Mouse (Mus musculus) CD8-positive naive resting alpha-beta T cell, adult 57 days (primary cell): Measurements from ENCODE around the gene Vmn1r42. TPM values are rescaled to one million over a fixed set of nuclear protein-coding genes. Genes with fewer than 3 reads are reported as not detected.

Experiments
- total RNA-seq: library from RNA; stranded (reverse); gene quantifications from one replicate; pipeline ENCODE4 v1.2.4, GENCODE M21; 2023

Vmn1r42 gene
- total RNA-seq = not detected

GRCm38 (mm10) chr6:89876313-89876712 lies at the start of gene Vmn1r42, which contains the start of gene Vmn1r43:
Gene Vmn1r42 (minus strand): TSS chr6:89876413.
Gene Vmn1r43 (minus strand): TSS chr6:89876413.

DNA sequence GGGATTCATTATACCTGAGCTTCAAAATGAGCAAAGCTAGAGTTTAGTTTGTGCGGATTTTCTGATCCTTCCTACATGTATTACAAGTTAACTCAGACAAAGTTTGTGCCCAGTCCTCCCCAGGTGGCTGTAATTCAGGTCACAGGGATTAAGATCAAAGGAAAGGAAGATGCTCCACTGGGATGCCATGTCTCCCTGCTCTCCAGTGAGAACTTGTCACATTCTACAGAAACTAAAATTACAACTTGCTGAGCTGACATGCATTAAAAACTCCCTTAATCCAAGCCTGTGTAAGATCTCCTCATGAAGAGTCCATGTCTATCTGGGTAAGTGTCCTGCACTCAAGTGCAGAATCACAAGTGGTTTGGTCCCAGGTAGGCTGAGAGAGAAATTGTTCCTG lies 7.1 kb upstream of the Vmn1r42 start, which contains the start of gene Vmn1r44:
Gene Vmn1r44, plus strand, starts transcription at position 301 of the 400 bp plus-strand sequence.

Other genes with a start within 250 kb of the Vmn1r42 start
- 2.1 TPM for gene Txnrd3, start 232.4 kb downstream of the Vmn1r42 start, total RNA-seq
- gene Vmn1r40, start 168.9 kb downstream of the Vmn1r42 start, total RNA-seq = not detected
- gene Vmn1r41, start 135.6 kb downstream of the Vmn1r42 start, total RNA-seq = not detected
- gene Vmn1r43, start within 50 bp of the Vmn1r42 start, total RNA-seq = not detected
- not detected for gene Vmn1r44, start 7.2 kb upstream of the Vmn1r42 start, total RNA-seq
- gene Vmn1r45, start 64.2 kb upstream of the Vmn1r42 start, total RNA-seq = not detected
- gene Vmn1r46, start 92.9 kb upstream of the Vmn1r42 start, total RNA-seq = not detected
- gene Vmn1r47, start 139.7 kb upstream of the Vmn1r42 start, total RNA-seq = not detected
- gene Vmn1r48, start 160.4 kb upstream of the Vmn1r42 start, total RNA-seq = not detected
- not detected for gene Vmn1r49, start 202.1 kb upstream of the Vmn1r42 start, total RNA-seq
- gene Vmn1r50, start 225.0 kb upstream of the Vmn1r42 start, total RNA-seq = not detected
- gene Vmn1r51, start 246.2 kb upstream of the Vmn1r42 start, total RNA-seq = not detected